ENCODE assay signal across 32 mouse cellular contexts in genomic region chr13:10554595-10554994, GRCm38 (mm10).
"Had no signal": no experiment of that assay in that cellular context is flagged by ENCODE, and none has a peak within 500 bp of the region (broad histone marks: within the 10 kb centered on the region; RNA-seq: fewer than 3 reads in every experiment).

No protein-coding gene starts in this region.

- H3K27me3 ChIP-seq: limb, embryonic 12.5 days; limb, embryonic 13.5 days; limb, embryonic 15.5 days; liver, embryonic 12.5 days; liver, embryonic 13.5 days; liver, embryonic 15.5 days; lung, embryonic 15.5 days; megakaryocyte, embryonic 14.5 days; midbrain, embryonic 12.5 days; midbrain, embryonic 13.5 days; midbrain, embryonic 15.5 days; neural tube, embryonic 12.5 days had no signal

- H3K36me3 ChIP-seq: limb, embryonic 10.5 days; limb, embryonic 12.5 days; limb, embryonic 13.5 days; limb, embryonic 15.5 days; liver, embryonic 12.5 days; liver, embryonic 13.5 days; liver, embryonic 15.5 days; lung, embryonic 15.5 days; midbrain, embryonic 10.5 days; midbrain, embryonic 12.5 days; midbrain, embryonic 13.5 days; midbrain, embryonic 15.5 days; neural tube, embryonic 12.5 days had no signal

- H3K27ac ChIP-seq: limb, embryonic 10.5 days; limb, embryonic 12.5 days; limb, embryonic 13.5 days; limb, embryonic 15.5 days; liver, embryonic 12.5 days; liver, embryonic 13.5 days; liver, embryonic 14.5 days; liver, embryonic 15.5 days; lung, embryonic 15.5 days; macrophage; midbrain, embryonic 10.5 days; midbrain, embryonic 12.5 days; midbrain, embryonic 13.5 days; midbrain, embryonic 15.5 days; neural tube, embryonic 12.5 days had no signal

- DNase-seq: left cerebral cortex, postnatal 4 days; liver; liver, embryonic 13.5 days; liver, postnatal 0 days; lung, adult 18-20 months; lung, adult 2 months; lung, embryonic 14.5 days; lung, postnatal 10 days; lung, postnatal 14 days; lung, postnatal 36 days; lung, postnatal 4 days; midbrain, embryonic 14.5 days had no signal

- H3K9ac ChIP-seq: limb, embryonic 12.5 days; limb, embryonic 13.5 days; limb, embryonic 15.5 days; liver, embryonic 12.5 days; liver, embryonic 13.5 days; liver, embryonic 14.5 days; liver, embryonic 15.5 days; liver, postnatal 0 days; lung, embryonic 14.5 days; lung, embryonic 15.5 days; midbrain, embryonic 12.5 days; midbrain, embryonic 13.5 days; midbrain, embryonic 15.5 days; neural tube, embryonic 12.5 days had no signal

- H3K4me2 ChIP-seq: limb, embryonic 12.5 days; limb, embryonic 13.5 days; limb, embryonic 15.5 days; liver, embryonic 11.5 days; liver, embryonic 12.5 days; liver, embryonic 13.5 days; liver, embryonic 15.5 days; lung, embryonic 14.5 days; lung, embryonic 15.5 days; midbrain, embryonic 11.5 days; midbrain, embryonic 12.5 days; midbrain, embryonic 13.5 days; midbrain, embryonic 15.5 days; neural tube, embryonic 12.5 days had no signal

- ATAC-seq: liver, embryonic 12.5 days; liver, postnatal 0 days; lung, postnatal 0 days; midbrain, embryonic 13.5 days; midbrain, embryonic 15.5 days; midbrain, embryonic 16.5 days had no signal

- H3K4me3 ChIP-seq: limb, embryonic 10.5 days; limb, embryonic 12.5 days; limb, embryonic 13.5 days; limb, embryonic 15.5 days; liver, embryonic 12.5 days; liver, embryonic 13.5 days; liver, embryonic 15.5 days; lung, embryonic 15.5 days; megakaryocyte, embryonic 14.5 days; midbrain, embryonic 10.5 days; midbrain, embryonic 12.5 days; midbrain, embryonic 13.5 days; midbrain, embryonic 15.5 days; myocyte; neural tube, embryonic 12.5 days had no signal

- H3K4me1 ChIP-seq: limb, embryonic 10.5 days; limb, embryonic 12.5 days; limb, embryonic 13.5 days; limb, embryonic 15.5 days; liver, embryonic 12.5 days; liver, embryonic 13.5 days; liver, embryonic 15.5 days; lung, embryonic 15.5 days; megakaryocyte, embryonic 14.5 days; midbrain, embryonic 10.5 days; midbrain, embryonic 12.5 days; midbrain, embryonic 13.5 days; midbrain, embryonic 15.5 days; neural tube, embryonic 12.5 days had no signal

- H3K9me3 ChIP-seq: limb, embryonic 10.5 days; limb, embryonic 13.5 days; limb, embryonic 15.5 days; liver, embryonic 12.5 days; liver, embryonic 13.5 days; liver, embryonic 15.5 days; lung, embryonic 15.5 days; midbrain, embryonic 10.5 days; midbrain, embryonic 12.5 days; midbrain, embryonic 13.5 days; midbrain, embryonic 15.5 days; neural tube, embryonic 12.5 days had no signal
